Mouse (Mus musculus) CH12.LX (cell line): ENCODE data around the gene Col27a1.

Experiments used
- CTCF ChIP-seq, 2 experiments: IDR thresholded peaks in 1 of 2; conservative IDR thresholded peaks in 1 of 2; 2 replicates each; pipeline ENCODE4 v1.5.1; 2011 to 2012; ENCODE audit warnings: low read depth in 2 of 2, low read length in 2 of 2, improper control_type of control experiment in 1 of 2, inconsistent platforms in 1 of 2, mild to moderate bottlenecking in 1 of 2, moderate library complexity in 1 of 2
- MAFK ChIP-seq: IDR thresholded peaks from 2 replicates; pipeline ENCODE4 v1.6.1; 2011; ENCODE audit warnings: low read length, improper control_type of control experiment; ENCODE audit not compliant: insufficient replicate concordance

- TF ChIP-seq CTCF (conservative IDR thresholded peaks at IDR 0.05 in 1 of 2, IDR thresholded peaks at IDR 0.05 in 1 of 2; ENCODE audit: low read depth in 2 of 2, low read length in 2 of 2) = peak; percentile 23 to 85; a peak in 3 of 4 replicates
- no peak for TF ChIP-seq MAFK
Observed at GRCm38 (mm10) chr4:63215185-63215992, 1.6 kb downstream of the Col27a1 start.
